Mouse (Mus musculus) ES-Bruce4 (cell line): ENCODE measurements around the gene Adprhl1.

Experiments
- CTCF ChIP-seq: IDR thresholded peaks from one replicate; pipeline ENCODE4 v1.8.1; 2011; ENCODE audit warnings: low read depth, low read length
- EP300 ChIP-seq: IDR thresholded peaks from 2 replicates; pipeline ENCODE4 v1.6.1; 2011; ENCODE audit warnings: low read depth, low read length; ENCODE audit not compliant: insufficient read depth
- POLR2A ChIP-seq: IDR thresholded peaks from one replicate; pipeline ENCODE4 v1.8.1; 2011; ENCODE audit warnings: low read length; ENCODE audit not compliant: insufficient read depth

DNA sequence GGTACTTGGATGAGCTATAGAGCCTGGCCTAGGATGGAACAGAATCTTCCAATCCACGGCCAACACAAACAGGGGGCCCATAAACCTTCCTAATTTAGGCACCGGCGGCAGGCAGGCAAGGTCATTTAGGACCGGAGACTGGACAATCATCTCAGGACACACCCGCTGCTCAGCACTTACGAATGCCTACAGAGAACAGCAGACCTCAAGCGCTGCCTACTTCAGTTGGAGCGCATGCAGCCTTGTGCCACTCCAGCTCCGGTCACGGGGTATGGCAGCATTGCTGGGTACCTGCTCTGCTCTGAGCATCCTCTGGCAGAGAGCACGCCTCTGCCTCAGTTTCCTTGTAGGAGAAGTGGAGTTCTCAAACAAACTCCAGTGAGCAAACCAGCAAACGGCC is 24.2 kb downstream of the Adprhl1 start:
- no peak for TF ChIP-seq CTCF
- TF ChIP-seq EP300: no peak
- no peak for TF ChIP-seq POLR2A
